ENCODE assay signal across 26 mouse cellular contexts in the genomic region with DNA sequence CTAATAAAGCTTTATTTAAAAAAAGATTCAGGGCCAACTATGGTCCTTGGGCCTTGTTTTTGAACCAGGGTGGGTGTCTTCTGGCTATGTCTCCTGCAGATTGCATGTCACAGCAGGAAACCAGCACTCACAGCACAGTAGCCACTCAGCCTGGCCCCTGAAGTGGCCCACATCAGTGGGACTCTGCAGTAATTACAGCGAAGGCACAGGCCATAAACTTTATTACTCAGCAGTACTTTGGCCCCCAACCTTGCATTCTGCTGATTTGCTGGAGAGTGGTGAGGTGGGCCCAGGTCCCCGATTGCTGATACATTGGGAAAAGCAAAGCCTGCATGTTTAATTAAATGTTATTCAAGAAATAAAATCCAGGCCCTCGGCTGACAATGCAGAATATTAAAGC.
DNase-seq lines count a peak whose midpoint lies in the region; ATAC-seq and TF ChIP-seq lines count a peak whose summit lies in the region.
"Had no signal": no experiment of that assay in that cellular context is flagged by ENCODE, and none has a peak within 500 bp of the region (broad histone marks: within the 10 kb centered on the region; RNA-seq: fewer than 3 reads in every experiment).

No protein-coding gene starts in this region.

- H3K27ac ChIP-seq in kidney, embryonic 16.5 days (ENCODE audit: low read length), result no peak overlapping the region
- no peak overlapping the region for H3K27ac ChIP-seq in intestine, embryonic 15.5 days
- H3K27ac ChIP-seq in intestine, postnatal 0 days (ENCODE audit: low read depth, low read length), result no peak overlapping the region
- H3K27ac ChIP-seq: embryonic facial prominence, embryonic 12.5 days; embryonic facial prominence, embryonic 15.5 days; gastrocnemius, adult 2 months; heart, embryonic 10.5 days; heart, embryonic 13.5 days; hindbrain, embryonic 14.5 days; hindbrain, postnatal 0 days had no signal

- WGBS in kidney, embryonic 16.5 days, result 13% methylated on average over 3 of the region's 3 CpGs
- WGBS in intestine, embryonic 15.5 days, result 45% methylated on average over 3 of the region's 3 CpGs
- whole genome bisulfite sequencing in intestine, postnatal 0 days, result 21% methylated on average over 3 of the region's 3 CpGs

- H3K36me3 ChIP-seq in kidney, embryonic 16.5 days (ENCODE audit: insufficient read depth, low read length), result no peaks in the 10 kb centered on the region
- no peaks in the 10 kb centered on the region for H3K36me3 ChIP-seq in intestine, embryonic 15.5 days
- no peaks in the 10 kb centered on the region for H3K36me3 ChIP-seq in intestine, postnatal 0 days (ENCODE audit: control insufficient read depth, insufficient read depth)
- H3K36me3 ChIP-seq: embryonic facial prominence, embryonic 12.5 days; embryonic facial prominence, embryonic 15.5 days; heart, embryonic 10.5 days; heart, embryonic 13.5 days had no signal

- no peaks in the 10 kb centered on the region for H3K4me1 ChIP-seq in kidney, embryonic 16.5 days (ENCODE audit: insufficient read depth, low read length)
- H3K4me1 ChIP-seq in intestine, embryonic 15.5 days (replicated peaks), result no peaks in the 10 kb centered on the region
- 0 out of 2 replicates have a peak, but pooled peaks cover 4% of the 10 kb centered on the region for H3K4me1 ChIP-seq in intestine, postnatal 0 days (replicated peaks; ENCODE audit: control insufficient read depth, insufficient read depth, low read length)
- H3K4me1 ChIP-seq: embryonic facial prominence, embryonic 12.5 days; embryonic facial prominence, embryonic 15.5 days had no signal

- no peak overlapping the region for H3K9ac ChIP-seq in kidney, embryonic 16.5 days (replicated peaks; ENCODE audit: low read length)
- no peak overlapping the region for H3K9ac ChIP-seq in intestine, embryonic 15.5 days
- no peak overlapping the region for H3K9ac ChIP-seq in intestine, postnatal 0 days (ENCODE audit: low read depth, low read length)
- H3K9ac ChIP-seq: embryonic facial prominence, embryonic 12.5 days; embryonic facial prominence, embryonic 15.5 days; forebrain, postnatal 0 days; heart, embryonic 13.5 days; hindbrain, embryonic 14.5 days had no signal

- no peak overlapping the region for H3K4me2 ChIP-seq in kidney, embryonic 16.5 days (replicated peaks; ENCODE audit: low read depth, low read length)
- H3K4me2 ChIP-seq in intestine, embryonic 15.5 days (replicated peaks), result no peak overlapping the region
- H3K4me2 ChIP-seq in intestine, postnatal 0 days (replicated peaks; ENCODE audit: low read depth), result no peak overlapping the region
- H3K4me2 ChIP-seq: embryonic facial prominence, embryonic 12.5 days; embryonic facial prominence, embryonic 15.5 days; heart, embryonic 13.5 days; hindbrain, embryonic 14.5 days had no signal

- peak; percentile 67; the same call in 1 of the 2 replicates for ATAC-seq in kidney, embryonic 16.5 days (ENCODE audit: low FRiP score, low TSS enrichment)
- peak; percentile 95 for ATAC-seq in intestine, embryonic 15.5 days
- ATAC-seq in intestine, postnatal 0 days, result peak; percentile 67
- ATAC-seq: activated CD4-positive, CD25-positive, alpha-beta regulatory T cell, adult 4 months; CD4-positive, CD25-positive, alpha-beta regulatory T cell, adult 4 months; forebrain, embryonic 14.5 days; forebrain, postnatal 0 days; hindbrain, postnatal 0 days had no signal

- no peaks in the 10 kb centered on the region for H3K9me3 ChIP-seq in kidney, embryonic 16.5 days (ENCODE audit: low read length)
- H3K9me3 ChIP-seq in intestine, embryonic 15.5 days, result no peaks in the 10 kb centered on the region
- peaks cover 2% of the 10 kb centered on the region; the same call in 1 of the 2 replicates for H3K9me3 ChIP-seq in intestine, postnatal 0 days (ENCODE audit: control insufficient read depth)
- H3K9me3 ChIP-seq: embryonic facial prominence, embryonic 12.5 days; embryonic facial prominence, embryonic 15.5 days; heart, embryonic 10.5 days; heart, embryonic 13.5 days had no signal

- H3K4me3 ChIP-seq in kidney, embryonic 16.5 days (ENCODE audit: low read length), result no peak overlapping the region
- H3K4me3 ChIP-seq in intestine, embryonic 15.5 days (replicated peaks), result no peak overlapping the region
- no peak overlapping the region for H3K4me3 ChIP-seq in intestine, postnatal 0 days (ENCODE audit: low read depth, low read length)
- H3K4me3 ChIP-seq: embryonic facial prominence, embryonic 12.5 days; embryonic facial prominence, embryonic 15.5 days; gastrocnemius, adult 2 months; heart, embryonic 10.5 days; heart, embryonic 13.5 days had no signal

- TF ChIP-seq CTCF in intestine, postnatal 0 days (IDR thresholded peaks at IDR 0.05; ENCODE audit: low read depth), result no peak

- DNase-seq in kidney, adult 9 months, result no peak
- no peak for DNase-seq in cerebellum, postnatal 10 days
- DNase-seq in cerebellum, postnatal 14 days, result no peak
- DNase-seq: adrenal gland, adult 8-10 months; adrenal gland, postnatal 25 days; cerebellum, adult 11-12 months; cerebellum, adult 8-10 months; cerebellum, postnatal 25 days; forebrain, postnatal 0 days; gastrocnemius, adult 2 months; gastrocnemius, postnatal 14 days; heart, adult 18-20 months; heart, postnatal 14 days; heart, postnatal 4 days had no signal

- H3K27me3 ChIP-seq in kidney, embryonic 16.5 days (ENCODE audit: insufficient read depth, low read length), result no peaks in the 10 kb centered on the region
- H3K27me3 ChIP-seq in intestine, embryonic 15.5 days (replicated peaks), result no peaks in the 10 kb centered on the region
- no peaks in the 10 kb centered on the region for H3K27me3 ChIP-seq in intestine, postnatal 0 days (replicated peaks; ENCODE audit: control insufficient read depth, insufficient read depth, low read length)
- H3K27me3 ChIP-seq: embryonic facial prominence, embryonic 12.5 days; embryonic facial prominence, embryonic 15.5 days; heart, embryonic 13.5 days had no signal
